Mouse (Mus musculus) erythroblast, embryonic 14.5 days (primary cell): ENCODE results near the gene Ccdc114. TPM values are rescaled to one million over a fixed set of nuclear protein-coding genes. Genes with fewer than 3 reads are reported as not detected.
A peak's percentile ranks its signal among the peaks of the same experiment; 100 is the strongest.
"Not testable (repeated sequence)": the region's sequence is repeated elsewhere in the genome, so short reads cannot be mapped to it uniquely, and the experiment has no call there.

Source experiments
- H3K27me3 ChIP-seq: 2 replicates; pipeline ENCODE4 v1.6.1; 2012; ENCODE audit warnings: inconsistent platforms; ENCODE audit not compliant: control insufficient read depth
- H3K36me3 ChIP-seq: 2 replicates; pipeline ENCODE4 v1.6.1; 2012; ENCODE audit warnings: mild to moderate bottlenecking, inconsistent platforms; ENCODE audit not compliant: control insufficient read depth
- H3K4me1 ChIP-seq: 2 replicates; pipeline ENCODE4 v1.6.1; 2012; ENCODE audit warnings: inconsistent platforms; ENCODE audit not compliant: control insufficient read depth
- H3K4me3 ChIP-seq: replicated peaks from 2 replicates; pipeline ENCODE3; 2012; ENCODE audit warnings: moderate library complexity, mild to moderate bottlenecking, inconsistent platforms
- H3K9me3 ChIP-seq: 2 replicates; pipeline ENCODE4 v1.6.1; 2012; ENCODE audit warnings: low read length, inconsistent platforms, mixed read lengths; ENCODE audit not compliant: control insufficient read depth
- GATA1 ChIP-seq: IDR thresholded peaks from 2 replicates; pipeline ENCODE4 v1.6.1; 2012; ENCODE audit warnings: low read length, inconsistent platforms, mixed read lengths
- TAL1 ChIP-seq: IDR thresholded peaks from 3 replicates; pipeline ENCODE4 v1.6.1; 2012; ENCODE audit warnings: low read length, inconsistent platforms, mixed read lengths
- polyA plus RNA-seq: library from polyadenylated mRNA; stranded (reverse); fragments of >175 nt; gene quantifications from 2 replicates; pipeline ENCODE4 v1.2.3, GENCODE M21; 2012

Ccdc114 gene
- polyA plus RNA-seq = 0.02 TPM in 1 of 2 replicates, not detected in the other

GRCm38 (mm10) chr7:45923762-45924428 lies at the start of gene Ccdc114:
TSS of gene Ccdc114 (plus strand) at chr7:45924072.
- TF ChIP-seq TAL1 (no peak), GATA1 (no peak)
- Histone ChIP-seq H3K4me1 (peaks cover 59% of the 10 kb centered on the region), H3K27me3 (peaks cover 9% of the 10 kb centered on the region), H3K9me3 (peaks cover 7% of the 10 kb centered on the region), H3K4me3 (peak within 1 kb of the TSS; percentile 71), H3K36me3 (peaks cover 5% of the 10 kb centered on the region)

DNA sequence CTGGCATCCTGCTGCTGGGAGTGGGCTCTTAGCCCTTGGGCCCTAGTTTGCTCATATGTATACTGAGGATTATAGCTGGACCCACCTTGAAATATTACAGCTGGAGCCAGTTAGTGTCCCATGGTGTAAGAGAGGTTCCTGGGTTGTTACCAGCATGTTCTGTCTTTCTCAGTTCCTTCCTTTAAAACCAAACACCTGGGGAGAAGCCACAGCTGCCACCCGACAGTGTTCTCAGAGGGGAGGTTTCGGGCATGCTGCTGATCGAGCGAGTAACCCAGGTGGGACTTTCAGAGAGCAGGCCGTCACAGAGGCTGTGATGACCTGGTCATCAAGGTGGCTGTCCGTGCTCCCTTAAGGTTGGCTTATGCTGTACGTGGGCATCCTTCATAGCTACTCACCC lies 47.0 kb upstream of the Ccdc114 start:
- Histone ChIP-seq H3K4me3 (no peak overlapping the region), H3K9me3 (peaks cover 3% of the 10 kb centered on the region), H3K36me3 (peaks cover 78% of the 10 kb centered on the region), H3K27me3 (peaks cover 5% of the 10 kb centered on the region), H3K4me1 (peaks cover 27% of the 10 kb centered on the region)
- TF ChIP-seq GATA1 (no peak), TAL1 (no peak)

DNA sequence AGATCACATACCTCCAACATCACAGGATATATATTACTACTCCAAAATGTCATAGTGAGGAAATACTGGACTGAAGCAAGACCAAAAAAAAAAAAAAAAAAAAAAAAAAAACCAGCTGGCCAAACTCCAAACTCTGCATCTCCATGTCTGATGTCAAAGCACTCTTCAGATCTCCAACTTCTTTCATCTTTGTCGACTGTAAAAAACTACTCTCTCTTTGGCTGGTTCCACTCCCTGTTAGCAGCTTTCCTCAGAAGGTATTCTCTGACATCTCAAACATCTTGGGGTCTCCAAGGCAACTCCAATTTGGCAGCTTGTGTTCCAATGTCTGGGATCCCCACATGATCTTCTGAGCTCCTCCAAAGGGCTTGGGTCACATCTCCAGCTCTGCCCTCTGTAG lies 45.6 kb upstream of the Ccdc114 start, which contains the start of gene Grin2d:
Gene Grin2d (minus strand): TSS at position 101 of the 400 bp plus-strand sequence.
- Histone ChIP-seq H3K4me1 (peaks cover 23% of the 10 kb centered on the region), H3K36me3 (peaks cover 92% of the 10 kb centered on the region)
- not testable (repeated sequence) for H3K4me3 ChIP-seq, H3K27me3 ChIP-seq, H3K9me3 ChIP-seq

GRCm38 (mm10) chr7:45880531-45880930 lies 43.3 kb upstream of the Ccdc114 start:
- peaks cover 93% of the 10 kb centered on the region for H3K36me3 ChIP-seq
- H3K4me1 ChIP-seq = peaks cover 3% of the 10 kb centered on the region; the same call in 1 of the 2 replicates
- no peak overlapping the region for H3K4me3 ChIP-seq
- peaks cover 3% of the 10 kb centered on the region for H3K9me3 ChIP-seq
- no peaks in the 10 kb centered on the region for H3K27me3 ChIP-seq
- TF ChIP-seq TAL1 = no peak
- no peak for TF ChIP-seq GATA1

- Histone ChIP-seq H3K4me1 (0 out of 2 replicates have a peak, but pooled peaks cover 2% of the 10 kb centered on the region), H3K27me3 (no peaks in the 10 kb centered on the region), H3K9me3 (peaks cover 3% of the 10 kb centered on the region), H3K4me3 (no peak overlapping the region), H3K36me3 (peaks cover 92% of the 10 kb centered on the region)
- TF ChIP-seq TAL1 = no peak
- TF ChIP-seq GATA1 = no peak
These were observed 42.9 kb upstream of the Ccdc114 start for GRCm38 (mm10) chr7:45881011-45881410.

DNA sequence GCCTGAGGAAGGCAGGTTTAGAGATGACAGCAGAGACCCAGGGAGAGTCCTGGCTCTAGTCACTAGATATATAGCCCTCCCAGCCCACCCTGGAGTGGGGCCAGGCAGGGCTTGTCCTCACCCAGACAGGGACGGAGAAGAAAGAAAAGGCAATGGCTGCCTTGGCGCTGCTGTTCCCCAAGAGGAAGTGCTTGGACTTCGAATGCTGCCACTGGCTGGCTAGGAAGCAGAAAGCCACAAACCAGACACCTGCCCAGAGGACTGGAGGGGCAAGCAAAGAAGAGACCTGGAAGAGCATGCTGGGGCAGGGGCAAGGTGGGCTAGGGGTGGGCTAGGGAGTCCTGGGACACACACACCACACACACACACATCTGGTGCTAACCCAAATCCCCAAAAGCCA lies 36.6 kb upstream of the Ccdc114 start:
- H3K27me3 ChIP-seq = no peaks in the 10 kb centered on the region
- H3K4me3 ChIP-seq = no peak overlapping the region
- peaks cover 35% of the 10 kb centered on the region for H3K36me3 ChIP-seq
- TF ChIP-seq GATA1 (no peak), TAL1 (no peak)
- no peaks in the 10 kb centered on the region for H3K9me3 ChIP-seq
- H3K4me1 ChIP-seq = no peaks in the 10 kb centered on the region

GRCm38 (mm10) chr7:45892651-45893050 lies 31.2 kb upstream of the Ccdc114 start:
- H3K4me1 ChIP-seq = peaks cover 21% of the 10 kb centered on the region
- no peak overlapping the region for H3K4me3 ChIP-seq
- no peaks in the 10 kb centered on the region for H3K36me3 ChIP-seq
- peaks cover 2% of the 10 kb centered on the region; the same call in 1 of the 2 replicates for H3K27me3 ChIP-seq
- no peak for TF ChIP-seq GATA1
- H3K9me3 ChIP-seq = peaks cover 2% of the 10 kb centered on the region; the same call in 1 of the 2 replicates

DNA sequence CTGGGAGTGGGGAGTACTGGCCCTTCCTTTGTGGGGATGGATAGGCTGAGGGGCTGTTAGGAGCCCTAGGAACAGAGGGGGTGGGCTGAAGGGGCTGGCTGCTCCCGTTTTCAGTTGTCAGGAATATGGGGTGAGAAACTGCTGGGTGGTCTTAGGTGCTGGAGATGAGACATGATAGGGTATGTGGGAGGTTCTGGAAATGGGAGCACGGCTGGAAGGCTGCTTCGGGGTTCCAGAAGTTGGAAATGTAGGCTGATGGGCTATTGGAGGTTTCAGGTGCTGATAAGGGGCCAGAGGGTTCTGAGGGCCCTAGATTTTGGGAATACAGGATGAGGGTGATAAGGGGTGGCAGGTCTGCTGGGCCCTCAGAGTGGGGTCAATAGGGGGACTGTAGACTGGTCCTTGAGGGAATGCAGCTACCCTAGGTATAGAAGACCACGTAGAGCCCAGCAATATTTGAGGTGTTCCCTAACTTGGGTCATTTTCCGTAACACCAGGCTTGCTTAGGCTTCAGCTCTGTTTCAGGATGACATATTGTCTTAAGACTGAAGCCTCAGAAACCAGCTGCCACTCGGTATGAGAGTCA lies 27.8 kb upstream of the Ccdc114 start:
- peaks cover 2% of the 10 kb centered on the region; the same call in 1 of the 2 replicates for H3K9me3 ChIP-seq
- H3K4me3 ChIP-seq = peak overlapping the region; percentile 65
- TF ChIP-seq GATA1 = no peak
- TF ChIP-seq TAL1 = no peak
- no peaks in the 10 kb centered on the region; the same call in 1 of the 2 replicates for H3K36me3 ChIP-seq
- H3K27me3 ChIP-seq = peaks cover 2% of the 10 kb centered on the region; the same call in 1 of the 2 replicates
- peaks cover 29% of the 10 kb centered on the region for H3K4me1 ChIP-seq

DNA sequence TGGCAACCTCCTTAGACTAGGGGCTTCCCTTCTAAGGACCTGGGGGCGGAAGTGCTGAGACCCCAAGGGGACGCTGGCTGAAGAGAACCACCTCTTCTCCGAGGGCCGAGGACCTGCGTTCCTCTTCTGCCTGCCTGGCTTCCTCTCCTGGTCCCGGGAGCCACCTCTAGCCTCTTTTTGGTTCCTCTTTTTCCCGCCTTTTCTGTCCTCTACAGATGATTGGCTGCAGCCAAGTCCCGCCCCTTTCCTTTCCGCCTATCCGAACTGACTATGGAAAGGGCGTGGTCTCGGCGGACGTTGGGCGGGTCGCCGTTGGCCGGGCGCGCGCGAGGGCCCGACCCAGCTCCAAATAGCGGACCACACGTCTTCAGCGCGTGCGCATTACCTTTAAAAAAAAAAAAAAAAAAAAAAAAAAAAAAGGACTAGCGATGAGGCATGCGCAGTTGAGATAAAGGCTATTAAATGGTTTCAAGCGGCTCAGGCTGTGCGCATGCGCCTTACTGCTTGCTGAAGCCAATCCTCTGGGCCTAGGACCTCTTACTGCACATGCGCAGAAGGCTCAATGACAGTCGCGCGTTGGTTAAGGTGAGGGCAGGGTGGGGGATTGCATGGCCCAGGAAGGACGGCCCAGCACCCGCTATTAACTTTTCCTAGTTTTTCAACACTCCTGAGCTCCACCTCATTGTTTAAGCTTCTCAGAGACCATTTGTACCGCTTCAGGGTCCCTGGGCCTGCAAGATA lies 27.2 kb upstream of the Ccdc114 start, which contains the start of the genes Syngr4 and Tmem143:
Gene Syngr4 (minus strand): TSS at position 198 of the 741 bp plus-strand sequence.
Gene Tmem143 (plus strand): TSS at position 425 of the 741 bp plus-strand sequence.
- Histone ChIP-seq H3K9me3 (peaks cover 2% of the 10 kb centered on the region; the same call in 1 of the 2 replicates), H3K4me1 (peaks cover 33% of the 10 kb centered on the region), H3K36me3 (no peaks in the 10 kb centered on the region; the same call in 1 of the 2 replicates), H3K4me3 (peak within 1 kb of the TSS; percentile 65), H3K27me3 (peaks cover 2% of the 10 kb centered on the region; the same call in 1 of the 2 replicates)
- TF ChIP-seq GATA1 (peak; percentile 46; the same call in 1 of the 2 replicates), TAL1 (peak; percentile 23; the same call in 1 of the 3 replicates)
